Mouse (Mus musculus) megakaryocyte, embryonic 14.5 days (primary cell): Measurements from ENCODE around the gene Ltbp4.

Experiments
- FLI1 ChIP-seq: IDR thresholded peaks from 2 replicates; pipeline ENCODE4 v1.6.1; 2012; ENCODE audit warnings: low read length, inconsistent platforms, mixed read lengths
- GATA1 ChIP-seq: IDR thresholded peaks from 3 replicates; pipeline ENCODE4 v1.6.1; 2012; ENCODE audit warnings: mixed read lengths, low read length, inconsistent platforms, borderline replicate concordance

DNA sequence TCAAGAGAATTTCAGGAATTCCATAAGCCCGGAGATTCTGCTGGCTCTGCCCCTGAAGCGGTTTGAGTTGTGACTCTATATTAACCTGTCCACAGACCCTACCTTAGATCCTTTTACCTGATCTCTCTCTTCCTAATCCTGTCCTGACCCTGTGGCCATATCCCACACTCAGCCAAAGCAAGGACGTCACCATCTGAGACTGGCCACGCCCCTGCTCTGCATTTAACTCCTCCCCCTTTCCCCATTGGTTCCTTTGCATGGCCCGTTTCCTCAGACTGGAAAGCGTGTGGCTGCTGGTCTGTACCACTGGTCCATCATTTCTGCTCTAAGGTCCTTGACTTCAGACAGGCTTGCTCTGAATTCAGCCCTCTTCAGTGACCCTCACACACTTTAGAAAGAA is 8.0 kb upstream of the Ltbp4 start:
- no peak for TF ChIP-seq GATA1
- no peak for TF ChIP-seq FLI1
